Mouse (Mus musculus): Measurements from ENCODE around the gene Rcc1. TPM values are rescaled to one million over a fixed set of nuclear protein-coding genes. Genes with fewer than 3 reads are reported as not detected.

Rcc1 gene
- polyA plus RNA-seq, 1 experiment from 2014 or later = 36.4 TPM

GRCm38 (mm10) chr4:132331960-132332359, 21.4 kb downstream of the Rcc1 start:
- no peaks in the 10 kb centered on the region for H3K9me3 ChIP-seq
- H3K36me3 ChIP-seq (replicated peaks) = peaks cover 14% of the 10 kb centered on the region; the same call in 1 of the 2 replicates
- peaks cover 16% of the 10 kb centered on the region for H3K4me1 ChIP-seq
- H3K27ac ChIP-seq = no peak overlapping the region
- H3K27me3 ChIP-seq (replicated peaks) = no peaks in the 10 kb centered on the region
- H3K4me2 ChIP-seq = no peak overlapping the region
- no peak overlapping the region for H3K9ac ChIP-seq
- WGBS = 74% methylated on average over 3 of the region's 3 CpGs
- H3K4me3 ChIP-seq = no peak overlapping the region
- ATAC-seq (replicated peaks) = no peak

- Histone ChIP-seq H3K27me3 (replicated peaks) (no peaks in the 10 kb centered on the region), H3K4me2 (peak overlapping the region; percentile 64)
- no peak for ATAC-seq (replicated peaks)
Measured at GRCm38 (mm10) chr4:132329835-132330354, 23.5 kb downstream of the Rcc1 start.

GRCm38 (mm10) chr4:132329115-132329834, 24.1 kb downstream of the Rcc1 start, which contains the start of gene Trnau1ap:
Trnau1ap (minus strand) TSS chr4:132329538.
- H3K4me3 ChIP-seq = peak within 1 kb of the TSS; percentile 67
- WGBS = under 1% methylated on average over 52 of the region's 52 CpGs
- H3K4me1 ChIP-seq = peaks cover 16% of the 10 kb centered on the region
- peak within 1 kb of the TSS; percentile 77 for H3K9ac ChIP-seq
- no peaks in the 10 kb centered on the region for H3K27me3 ChIP-seq (replicated peaks)
- H3K36me3 ChIP-seq (replicated peaks) = peaks cover 18% of the 10 kb centered on the region
- peak within 1 kb of the TSS; percentile 64 for H3K4me2 ChIP-seq
- peak; percentile 94 for ATAC-seq (replicated peaks)
- peak within 1 kb of the TSS; percentile 78 for H3K27ac ChIP-seq
- H3K9me3 ChIP-seq = no peaks in the 10 kb centered on the region

More at GRCm38 (mm10) chr4:132329835-132330354, 23.5 kb downstream of the Rcc1 start:
- no peaks in the 10 kb centered on the region for H3K9me3 ChIP-seq
- peak overlapping the region; percentile 77 for H3K9ac ChIP-seq
- peaks cover 18% of the 10 kb centered on the region for H3K36me3 ChIP-seq (replicated peaks)
- H3K27ac ChIP-seq = peak overlapping the region; percentile 78
- WGBS = 6% methylated on average over 10 of the region's 10 CpGs
- peaks cover 16% of the 10 kb centered on the region for H3K4me1 ChIP-seq
- peak overlapping the region; percentile 67 for H3K4me3 ChIP-seq

- H3K4me2 ChIP-seq = peak overlapping the region; percentile 64
- H3K36me3 ChIP-seq (replicated peaks) = peaks cover 19% of the 10 kb centered on the region
- H3K4me1 ChIP-seq = peaks cover 16% of the 10 kb centered on the region
- 0 out of 2 replicates have a peak, but pooled peaks have one; percentile 33 for ATAC-seq (replicated peaks)
- peak overlapping the region; percentile 78; the same call in 1 of the 2 replicates for H3K27ac ChIP-seq
- 41% methylated on average over 14 of the region's 14 CpGs for WGBS
- H3K27me3 ChIP-seq (replicated peaks) = no peaks in the 10 kb centered on the region
- peak overlapping the region; percentile 77 for H3K9ac ChIP-seq
- H3K4me3 ChIP-seq = peak overlapping the region; percentile 67
- no peaks in the 10 kb centered on the region for H3K9me3 ChIP-seq
Measured at GRCm38 (mm10) chr4:132328391-132328982, 24.9 kb downstream of the Rcc1 start.

DNA sequence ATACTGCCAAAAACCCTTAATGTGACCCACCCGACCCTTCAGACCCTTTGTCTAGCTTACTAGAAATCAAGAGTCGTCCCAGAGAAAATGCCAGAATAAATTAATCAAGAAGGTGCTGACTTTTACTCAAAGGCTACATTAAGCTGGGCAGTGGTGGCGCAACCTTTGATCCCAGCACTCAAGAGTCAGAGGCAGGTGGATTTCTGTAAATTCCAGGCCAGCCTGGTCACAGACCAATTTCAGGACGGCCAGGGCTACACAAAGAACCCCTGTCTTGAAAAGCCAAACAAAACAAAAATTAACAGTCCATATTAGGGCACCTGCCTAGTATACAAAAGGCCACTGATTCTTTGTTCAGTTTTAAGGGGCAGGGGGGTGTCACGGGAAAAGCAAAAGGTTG, 26.9 kb downstream of the Rcc1 start:
- 90% methylated on average over 5 of the region's 5 CpGs for WGBS
- Histone ChIP-seq H3K36me3 (replicated peaks) (peaks cover 17% of the 10 kb centered on the region), H3K27ac (no peak overlapping the region), H3K9me3 (no peaks in the 10 kb centered on the region), H3K4me1 (peaks cover 16% of the 10 kb centered on the region), H3K27me3 (replicated peaks) (no peaks in the 10 kb centered on the region), H3K4me3 (no peak overlapping the region), H3K4me2 (no peak overlapping the region), H3K9ac (no peak overlapping the region)
- ATAC-seq (replicated peaks) = no peak

GRCm38 (mm10) chr4:132315711-132316110, 37.7 kb downstream of the Rcc1 start:
- H3K4me2 ChIP-seq = no peak overlapping the region
- no peak overlapping the region for H3K4me3 ChIP-seq
- H3K9me3 ChIP-seq = no peaks in the 10 kb centered on the region
- H3K27ac ChIP-seq = no peak overlapping the region
- no peak for ATAC-seq (replicated peaks)
- peaks cover 40% of the 10 kb centered on the region for H3K36me3 ChIP-seq (replicated peaks)
- no peak overlapping the region for H3K9ac ChIP-seq
- H3K4me1 ChIP-seq = peaks cover under 1% of the 10 kb centered on the region
- WGBS = 89% methylated on average over 8 of the region's 8 CpGs
- no peaks in the 10 kb centered on the region for H3K27me3 ChIP-seq (replicated peaks)

GRCm38 (mm10) chr4:132312627-132313026, 40.8 kb downstream of the Rcc1 start:
- Histone ChIP-seq H3K4me1 (peaks cover 12% of the 10 kb centered on the region), H3K9ac (no peak overlapping the region), H3K9me3 (no peaks in the 10 kb centered on the region), H3K27ac (no peak overlapping the region), H3K4me3 (no peak overlapping the region), H3K36me3 (replicated peaks) (peaks cover 32% of the 10 kb centered on the region), H3K27me3 (replicated peaks) (no peaks in the 10 kb centered on the region), H3K4me2 (no peak overlapping the region)
- 91% methylated on average over 5 of the region's 5 CpGs for WGBS
- no peak for ATAC-seq (replicated peaks)

DNA sequence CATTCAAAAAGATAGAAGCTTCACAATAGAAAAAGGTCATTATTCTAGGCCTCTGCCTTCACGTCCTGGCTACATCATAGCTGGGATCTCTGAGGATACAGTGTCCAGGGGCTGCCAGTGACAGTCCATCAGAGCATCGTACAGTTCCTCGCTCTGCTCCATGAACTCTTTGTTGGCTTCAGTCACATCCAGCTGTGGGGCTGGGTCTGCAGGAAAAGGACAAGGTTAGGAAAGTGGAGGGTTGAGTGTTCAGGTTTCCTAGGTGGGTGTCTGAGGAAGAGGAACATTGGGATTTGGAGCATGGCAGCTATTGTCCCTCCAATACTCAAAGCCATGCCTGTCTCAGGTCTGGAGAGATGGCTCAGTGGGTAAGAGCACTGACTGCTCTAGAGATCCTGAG, 41.6 kb downstream of the Rcc1 start:
- H3K27me3 ChIP-seq (replicated peaks) = no peaks in the 10 kb centered on the region
- H3K4me3 ChIP-seq = no peak overlapping the region
- H3K9me3 ChIP-seq = no peaks in the 10 kb centered on the region
- no peak for ATAC-seq (replicated peaks)
- H3K4me1 ChIP-seq = peaks cover 12% of the 10 kb centered on the region
- 57% methylated on average over 3 of the region's 3 CpGs for WGBS
- peaks cover 28% of the 10 kb centered on the region for H3K36me3 ChIP-seq (replicated peaks)
- H3K9ac ChIP-seq = no peak overlapping the region
- no peak overlapping the region for H3K27ac ChIP-seq
- H3K4me2 ChIP-seq = no peak overlapping the region

GRCm38 (mm10) chr4:132311209-132311608, 42.2 kb downstream of the Rcc1 start:
- Histone ChIP-seq H3K27me3 (replicated peaks) (no peaks in the 10 kb centered on the region), H3K27ac (no peak overlapping the region), H3K9ac (no peak overlapping the region), H3K4me2 (no peak overlapping the region), H3K4me1 (peaks cover 12% of the 10 kb centered on the region), H3K4me3 (no peak overlapping the region), H3K36me3 (replicated peaks) (peaks cover 26% of the 10 kb centered on the region), H3K9me3 (no peaks in the 10 kb centered on the region)
- no peak for ATAC-seq (replicated peaks)
- 45% methylated on average over 1 of the region's 1 CpGs for WGBS

DNA sequence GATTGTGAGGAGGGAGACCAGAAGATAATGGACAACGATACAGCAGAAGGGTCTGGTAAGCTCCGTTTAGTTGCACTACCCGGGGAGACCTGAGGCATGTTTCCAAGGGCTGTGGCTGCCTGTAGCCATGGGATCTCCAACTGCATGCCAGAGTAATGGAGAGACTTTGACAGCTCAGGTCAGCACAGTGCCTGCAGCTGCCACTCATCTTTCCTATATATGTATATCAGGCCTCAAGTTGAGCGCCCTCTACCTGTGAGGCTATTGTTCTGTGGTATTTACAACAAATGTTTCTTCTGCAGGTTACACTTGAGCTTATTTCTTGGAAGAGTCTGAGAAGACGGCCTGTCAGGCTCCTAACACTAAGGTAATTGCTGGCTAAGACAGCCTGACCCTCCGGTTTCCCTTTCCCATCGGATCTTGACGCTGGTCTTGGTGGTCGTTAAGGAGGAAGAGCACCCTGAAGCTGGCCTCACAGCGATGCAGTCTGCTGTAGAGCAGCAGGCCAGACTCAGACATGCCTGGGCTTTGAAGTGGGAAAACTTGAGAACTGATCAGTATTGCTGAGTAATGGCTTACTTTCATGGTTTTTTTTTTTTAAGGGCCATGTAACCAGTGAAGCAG, 43.4 kb downstream of the Rcc1 start:
- H3K9me3 ChIP-seq = no peaks in the 10 kb centered on the region
- no peak for ATAC-seq (replicated peaks)
- peaks cover 21% of the 10 kb centered on the region for H3K36me3 ChIP-seq (replicated peaks)
- H3K4me3 ChIP-seq = peak overlapping the region; percentile 66
- 33% methylated on average over 10 of the region's 10 CpGs for WGBS
- H3K4me2 ChIP-seq = peak overlapping the region; percentile 70
- peak overlapping the region; percentile 86 for H3K9ac ChIP-seq
- peaks cover 12% of the 10 kb centered on the region for H3K4me1 ChIP-seq
- H3K27me3 ChIP-seq (replicated peaks) = no peaks in the 10 kb centered on the region
- peak overlapping the region; percentile 93 for H3K27ac ChIP-seq

- Histone ChIP-seq H3K9ac (peak overlapping the region; percentile 86), H3K4me1 (peaks cover 12% of the 10 kb centered on the region), H3K9me3 (no peaks in the 10 kb centered on the region), H3K4me3 (peak overlapping the region; percentile 66), H3K27ac (peak overlapping the region; percentile 93), H3K4me2 (peak overlapping the region; percentile 70), H3K27me3 (replicated peaks) (no peaks in the 10 kb centered on the region), H3K36me3 (replicated peaks) (peaks cover 21% of the 10 kb centered on the region)
- no peak; the same call in 1 of the 2 replicates for ATAC-seq (replicated peaks)
- under 1% methylated on average over 15 of the region's 15 CpGs for WGBS
Measured at GRCm38 (mm10) chr4:132309140-132309848, 44.1 kb downstream of the Rcc1 start.

Measured in midbrain, embryonic 15.5 days (tissue).